Mouse (Mus musculus): ENCODE measurements at regions not wholly inside any gene's neighbourhood (a gene's known extent, or its start where the extent isn't known, plus 50 kb on each side); places are given as distances from the start of the nearest gene placed in this dataset.

DNA sequence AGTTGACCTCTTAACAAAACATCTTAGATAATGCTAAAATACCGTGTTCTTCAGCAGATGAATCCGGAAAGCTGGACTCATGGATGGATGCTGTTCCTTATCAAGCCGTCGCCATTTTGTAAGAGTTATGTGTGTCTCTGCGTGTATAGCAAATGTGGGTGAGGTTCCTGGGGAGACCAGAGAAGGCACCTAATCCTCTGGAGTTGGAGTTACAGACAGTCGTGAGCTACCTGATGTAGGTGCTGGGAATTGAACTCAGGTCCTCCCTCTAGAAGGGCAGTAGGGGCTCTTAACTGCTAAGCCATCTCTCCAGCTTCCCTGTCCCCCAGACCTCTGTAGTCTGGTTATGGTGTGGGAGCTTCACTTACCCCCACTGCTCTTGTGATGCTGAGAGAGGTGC is 84.4 kb upstream of the Psmd7 start:
- Histone ChIP-seq H3K4me3 (replicated peaks) (no peak overlapping the region), H3K9me3 (replicated peaks) (no peaks in the 10 kb centered on the region), H3K27ac (replicated peaks) (no peak overlapping the region), H3K36me3 (replicated peaks) (no peaks in the 10 kb centered on the region), H3K4me1 (replicated peaks) (no peaks in the 10 kb centered on the region), H3K4me2 (no peak overlapping the region), H3K27me3 (no peaks in the 10 kb centered on the region), H3K9ac (no peak overlapping the region)
- ATAC-seq (ENCODE audit: insufficient read depth), result no peak
- WGBS (ENCODE audit: insufficient replicate concordance), result 74% methylated on average over 6 of the region's 6 CpGs

DNA sequence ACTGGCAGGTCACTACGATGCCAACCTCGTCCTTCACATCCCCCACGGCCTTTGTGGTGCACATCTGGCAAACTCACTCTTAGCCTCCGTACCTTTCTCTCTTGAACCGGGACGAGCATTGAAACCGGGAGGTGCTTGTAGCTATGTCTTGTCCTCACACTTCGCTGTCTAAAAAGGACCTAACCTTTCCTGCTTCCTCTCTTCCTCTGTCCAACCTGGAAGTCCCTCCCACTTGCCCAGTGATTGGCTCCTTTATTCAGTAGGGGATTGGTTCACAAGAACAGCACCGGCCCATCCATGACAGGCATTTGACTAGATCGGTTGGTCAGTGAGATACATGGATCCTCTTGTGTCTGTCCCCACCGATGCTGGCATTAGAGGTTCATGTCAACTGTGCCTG is 93.8 kb upstream of the Psmd7 start:
- ATAC-seq (ENCODE audit: insufficient read depth), result no peak
- H3K4me3 ChIP-seq (replicated peaks), result no peak overlapping the region
- no peaks in the 10 kb centered on the region for H3K36me3 ChIP-seq (replicated peaks)
- no peaks in the 10 kb centered on the region for H3K4me1 ChIP-seq (replicated peaks)
- no peak overlapping the region for H3K4me2 ChIP-seq
- WGBS (ENCODE audit: insufficient replicate concordance), result 79% methylated on average over 11 of the region's 11 CpGs
- H3K27ac ChIP-seq (replicated peaks), result no peak overlapping the region
- no peaks in the 10 kb centered on the region for H3K9me3 ChIP-seq (replicated peaks)
- no peak overlapping the region for H3K9ac ChIP-seq
- no peaks in the 10 kb centered on the region for H3K27me3 ChIP-seq

DNA sequence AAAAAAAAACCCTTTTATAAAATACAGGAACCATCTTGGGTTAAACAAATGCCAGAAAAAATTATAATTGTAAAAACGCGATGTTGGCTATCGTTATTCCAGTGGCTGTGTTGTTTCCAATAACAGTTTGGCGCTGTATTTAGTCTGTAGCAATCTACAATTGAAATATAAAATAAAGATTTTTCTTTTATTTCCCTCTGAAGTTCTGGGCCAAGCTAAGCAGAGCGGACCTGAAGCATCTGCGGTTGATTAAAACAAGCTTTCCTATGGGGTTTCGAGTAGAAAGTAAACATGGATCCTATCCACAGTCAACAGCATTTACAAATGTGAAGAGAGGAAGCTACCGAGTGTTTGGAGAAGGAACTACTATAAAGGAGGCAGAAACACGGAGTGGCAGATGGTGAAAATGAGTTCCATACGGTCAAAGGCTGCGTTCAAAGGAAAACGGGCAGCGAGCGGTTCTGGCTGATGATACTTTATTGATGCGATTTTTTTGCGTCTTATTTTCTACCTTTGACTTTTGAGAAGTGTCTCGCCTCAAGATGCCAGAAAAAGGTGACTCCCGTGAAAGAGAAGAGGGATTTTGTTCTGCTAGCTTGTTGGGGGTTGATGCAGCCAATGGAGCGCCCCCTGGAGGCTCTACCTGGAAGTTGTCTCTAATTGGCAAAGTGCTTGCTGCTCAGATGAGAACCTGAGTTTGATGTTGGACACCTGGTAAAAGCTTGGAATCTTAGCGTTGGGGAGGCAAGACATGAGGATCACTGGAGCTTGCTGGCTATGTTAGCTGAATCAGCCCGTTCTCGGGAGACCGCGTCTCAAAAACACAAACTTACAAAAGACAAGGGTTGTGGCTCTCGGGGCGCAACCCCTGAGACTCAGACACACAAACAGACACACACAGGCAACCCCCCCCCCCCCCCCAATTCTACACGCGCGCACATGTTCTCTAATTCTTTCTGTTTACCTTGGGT is 96.7 kb upstream of the Psmd7 start:
- no peaks in the 10 kb centered on the region for H3K27me3 ChIP-seq
- no peak overlapping the region for H3K4me3 ChIP-seq (replicated peaks)
- ATAC-seq (ENCODE audit: insufficient read depth), result no peak
- H3K36me3 ChIP-seq (replicated peaks), result no peaks in the 10 kb centered on the region
- H3K4me1 ChIP-seq (replicated peaks), result no peaks in the 10 kb centered on the region
- no peak overlapping the region for H3K9ac ChIP-seq
- H3K9me3 ChIP-seq (replicated peaks), result no peaks in the 10 kb centered on the region
- H3K27ac ChIP-seq (replicated peaks), result no peak overlapping the region
- H3K4me2 ChIP-seq, result no peak overlapping the region
- 60% methylated on average over 29 of the region's 29 CpGs for WGBS (ENCODE audit: insufficient replicate concordance)

DNA sequence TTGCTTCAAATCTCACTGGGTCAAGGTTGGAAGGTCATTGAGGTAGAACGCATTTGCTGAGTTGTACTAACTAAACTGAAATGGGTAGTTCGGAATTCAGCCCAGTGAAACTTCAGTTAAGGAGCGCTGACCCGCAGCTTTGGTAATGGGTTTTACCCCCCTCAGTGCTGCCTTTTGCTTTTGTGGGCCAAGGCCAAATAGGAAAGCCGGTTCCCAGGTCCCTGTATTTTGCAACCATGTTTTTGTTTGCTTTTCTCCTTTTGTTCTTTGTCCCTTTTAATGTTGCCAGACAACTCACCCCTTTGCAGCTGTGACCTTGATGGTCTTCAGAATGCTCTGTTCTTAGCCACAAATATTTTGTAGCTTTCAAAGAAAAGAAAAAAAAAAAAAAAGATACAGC is 98.7 kb upstream of the Psmd7 start:
- Histone ChIP-seq H3K27me3 (no peaks in the 10 kb centered on the region), H3K4me3 (replicated peaks) (no peak overlapping the region), H3K9ac (no peak overlapping the region), H3K9me3 (replicated peaks) (no peaks in the 10 kb centered on the region), H3K4me2 (no peak overlapping the region), H3K4me1 (replicated peaks) (no peaks in the 10 kb centered on the region), H3K36me3 (replicated peaks) (no peaks in the 10 kb centered on the region), H3K27ac (replicated peaks) (0 out of 2 replicates have a peak overlapping the region, but pooled peaks have one; percentile 21)
- 59% methylated on average over 5 of the region's 5 CpGs for WGBS (ENCODE audit: insufficient replicate concordance)
- peak; percentile 31; the same call in 1 of the 2 replicates for ATAC-seq (ENCODE audit: insufficient read depth)

DNA sequence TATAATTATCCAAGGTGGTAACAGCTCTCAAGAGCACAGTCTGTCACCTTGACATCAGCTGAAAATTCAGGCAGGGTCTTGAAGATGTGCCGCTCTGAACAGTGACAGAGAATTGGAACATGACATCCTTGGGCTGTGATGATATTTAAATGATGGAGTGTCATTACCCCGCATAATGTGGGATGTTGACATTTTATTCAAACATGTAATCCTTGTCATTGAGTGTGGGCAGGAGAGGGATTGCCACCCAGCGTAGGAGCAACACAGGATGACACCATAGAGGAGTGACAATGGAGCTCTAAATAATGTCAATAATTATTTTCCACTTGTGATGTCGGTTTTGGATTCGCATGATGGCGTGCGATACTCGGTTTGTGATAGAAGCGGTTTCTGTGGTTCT is 99.3 kb upstream of the Psmd7 start:
- WGBS (ENCODE audit: insufficient replicate concordance), result 76% methylated on average over 9 of the region's 9 CpGs
- no peak for ATAC-seq (ENCODE audit: insufficient read depth)
- no peak overlapping the region for H3K27ac ChIP-seq (replicated peaks)
- no peaks in the 10 kb centered on the region for H3K27me3 ChIP-seq
- H3K9ac ChIP-seq, result no peak overlapping the region
- no peak overlapping the region for H3K4me2 ChIP-seq
- no peaks in the 10 kb centered on the region for H3K9me3 ChIP-seq (replicated peaks)
- H3K4me1 ChIP-seq (replicated peaks), result no peaks in the 10 kb centered on the region
- no peak overlapping the region for H3K4me3 ChIP-seq (replicated peaks)
- no peaks in the 10 kb centered on the region for H3K36me3 ChIP-seq (replicated peaks)

DNA sequence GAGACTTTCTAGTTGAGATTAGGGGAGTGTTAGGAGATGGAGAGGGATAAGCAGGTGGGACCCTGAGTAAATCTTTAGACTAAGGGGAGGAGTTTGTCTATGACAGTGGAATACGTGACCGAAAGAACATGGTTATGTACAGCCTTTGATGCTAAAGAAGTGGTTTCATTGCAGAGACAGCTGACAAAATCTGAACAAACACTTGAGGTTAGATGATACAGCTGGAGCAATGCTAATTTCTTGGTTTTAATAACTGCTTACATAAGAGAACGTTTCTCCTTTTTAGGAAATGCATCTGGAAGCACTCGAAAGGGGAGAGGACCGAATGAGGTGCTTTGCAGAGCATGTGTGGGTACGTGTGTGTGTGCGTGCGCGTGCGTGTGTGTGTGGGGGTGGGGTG is 100.8 kb upstream of the Psmd7 start:
- H3K9ac ChIP-seq, result no peak overlapping the region
- H3K4me1 ChIP-seq (replicated peaks), result no peaks in the 10 kb centered on the region
- H3K36me3 ChIP-seq (replicated peaks), result no peaks in the 10 kb centered on the region
- 81% methylated on average over 10 of the region's 10 CpGs for WGBS (ENCODE audit: insufficient replicate concordance)
- H3K4me3 ChIP-seq (replicated peaks), result no peak overlapping the region
- no peaks in the 10 kb centered on the region for H3K27me3 ChIP-seq
- H3K4me2 ChIP-seq, result no peak overlapping the region
- ATAC-seq (ENCODE audit: insufficient read depth), result no peak
- H3K27ac ChIP-seq (replicated peaks), result no peak overlapping the region
- H3K9me3 ChIP-seq (replicated peaks), result no peaks in the 10 kb centered on the region

DNA sequence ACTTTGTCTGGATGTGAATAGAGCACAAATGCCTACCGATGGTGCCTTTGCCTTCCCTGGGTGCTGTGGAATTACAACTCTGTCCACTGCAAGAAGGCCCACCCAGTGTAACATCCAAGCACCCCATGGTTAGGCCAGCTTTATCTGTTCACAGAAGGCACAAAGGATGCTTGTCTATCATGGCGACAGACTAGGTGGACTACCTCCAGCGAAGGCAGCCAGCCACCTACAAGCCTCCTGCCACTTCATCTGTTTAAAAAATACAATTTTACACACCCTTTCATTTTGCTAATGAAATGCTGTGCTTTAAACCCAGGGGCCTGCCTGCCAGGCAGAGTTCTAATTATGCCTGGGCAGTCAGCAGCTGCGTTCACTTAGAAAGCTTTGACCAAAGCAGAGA is 103.0 kb upstream of the Psmd7 start:
- Histone ChIP-seq H3K4me2 (no peak overlapping the region), H3K9me3 (replicated peaks) (no peaks in the 10 kb centered on the region), H3K36me3 (replicated peaks) (no peaks in the 10 kb centered on the region), H3K4me1 (replicated peaks) (no peaks in the 10 kb centered on the region), H3K4me3 (replicated peaks) (no peak overlapping the region), H3K27ac (replicated peaks) (no peak overlapping the region), H3K9ac (no peak overlapping the region), H3K27me3 (no peaks in the 10 kb centered on the region)
- ATAC-seq (ENCODE audit: insufficient read depth), result no peak
- WGBS (ENCODE audit: insufficient replicate concordance), result 65% methylated on average over 4 of the region's 4 CpGs

DNA sequence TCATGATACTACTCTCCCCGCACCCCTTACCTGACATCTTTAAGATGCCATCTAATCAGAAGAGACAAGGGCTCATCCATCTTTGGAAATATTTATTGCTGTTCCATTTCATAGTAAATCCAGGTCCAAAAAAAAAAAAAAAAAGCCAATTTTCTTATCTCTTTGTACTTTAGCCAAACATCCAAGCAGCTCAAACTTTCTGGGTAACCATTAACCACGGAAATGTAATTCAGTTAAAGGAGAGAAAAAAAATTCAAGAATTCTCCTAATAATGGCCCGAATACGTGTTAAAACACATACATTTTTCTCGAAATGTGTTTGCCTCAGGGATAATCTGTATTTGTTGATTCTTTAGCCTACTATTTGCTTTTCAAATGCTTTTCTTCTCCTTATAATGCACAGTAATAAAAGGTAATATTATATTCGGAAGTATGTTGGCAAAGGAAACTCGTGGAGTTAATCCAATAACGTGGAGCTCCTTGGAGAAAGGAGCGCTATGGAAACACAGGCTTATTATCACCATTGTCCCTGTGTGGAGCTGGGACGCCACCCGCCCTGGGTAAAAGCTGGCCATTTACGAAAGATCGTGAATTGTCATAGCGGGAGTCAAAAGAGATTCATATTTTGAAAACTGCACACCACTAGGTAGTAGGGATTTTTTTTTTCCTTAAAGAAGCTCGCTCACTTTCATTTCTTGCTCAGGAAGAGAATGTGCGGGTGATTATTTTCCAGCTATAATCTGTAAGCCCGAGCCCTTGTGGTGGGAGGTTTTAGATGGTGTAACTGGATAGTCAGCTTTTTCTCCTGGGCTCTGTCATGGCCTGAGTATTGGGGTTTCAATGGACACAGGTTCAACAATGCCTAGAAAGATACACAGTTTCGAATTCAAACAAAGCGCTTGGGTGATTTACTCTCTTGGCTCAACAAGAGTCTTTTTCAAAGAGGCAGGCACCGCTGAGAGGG is 108.4 kb upstream of the Psmd7 start:
- WGBS (ENCODE audit: insufficient replicate concordance), result 57% methylated on average over 20 of the region's 20 CpGs
- 0 out of 2 replicates have a peak overlapping the region, but pooled peaks have one; percentile 0 for H3K27ac ChIP-seq (replicated peaks)
- no peak for ATAC-seq (ENCODE audit: insufficient read depth)

DNA sequence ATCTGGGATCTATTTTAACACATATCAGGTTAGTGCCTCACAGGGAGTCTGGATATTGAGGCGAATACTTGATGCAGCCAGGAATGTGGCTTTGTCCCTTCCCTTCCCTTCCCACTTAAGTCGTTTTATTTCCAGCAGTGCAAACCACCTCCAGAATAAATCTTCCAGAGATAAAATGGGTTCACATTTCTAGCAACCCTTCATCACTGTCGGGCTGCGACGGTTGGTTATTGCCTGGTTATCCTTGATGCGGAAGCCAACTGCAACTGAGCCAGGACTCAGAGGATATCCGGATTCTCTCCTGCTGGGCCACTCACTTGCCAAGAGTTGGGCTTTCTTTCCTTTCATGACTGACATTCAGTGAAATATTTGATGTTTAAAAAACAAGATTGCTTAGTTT is 111.0 kb upstream of the Psmd7 start:
- Histone ChIP-seq H3K9ac (no peak overlapping the region), H3K9me3 (replicated peaks) (no peaks in the 10 kb centered on the region), H3K27me3 (no peaks in the 10 kb centered on the region), H3K27ac (replicated peaks) (no peak overlapping the region), H3K36me3 (replicated peaks) (no peaks in the 10 kb centered on the region), H3K4me1 (replicated peaks) (no peaks in the 10 kb centered on the region), H3K4me2 (no peak overlapping the region), H3K4me3 (replicated peaks) (no peak overlapping the region)
- 58% methylated on average over 7 of the region's 7 CpGs for WGBS (ENCODE audit: insufficient replicate concordance)
- ATAC-seq (ENCODE audit: insufficient read depth), result no peak

More for the DNA sequence above, 108.4 kb upstream of the Psmd7 start:
- no peak overlapping the region for H3K4me3 ChIP-seq (replicated peaks)
- no peaks in the 10 kb centered on the region for H3K9me3 ChIP-seq (replicated peaks)
- H3K27me3 ChIP-seq, result no peaks in the 10 kb centered on the region
- H3K4me2 ChIP-seq, result no peak overlapping the region
- no peaks in the 10 kb centered on the region for H3K36me3 ChIP-seq (replicated peaks)
- H3K4me1 ChIP-seq (replicated peaks), result no peaks in the 10 kb centered on the region
- no peak overlapping the region for H3K9ac ChIP-seq

DNA sequence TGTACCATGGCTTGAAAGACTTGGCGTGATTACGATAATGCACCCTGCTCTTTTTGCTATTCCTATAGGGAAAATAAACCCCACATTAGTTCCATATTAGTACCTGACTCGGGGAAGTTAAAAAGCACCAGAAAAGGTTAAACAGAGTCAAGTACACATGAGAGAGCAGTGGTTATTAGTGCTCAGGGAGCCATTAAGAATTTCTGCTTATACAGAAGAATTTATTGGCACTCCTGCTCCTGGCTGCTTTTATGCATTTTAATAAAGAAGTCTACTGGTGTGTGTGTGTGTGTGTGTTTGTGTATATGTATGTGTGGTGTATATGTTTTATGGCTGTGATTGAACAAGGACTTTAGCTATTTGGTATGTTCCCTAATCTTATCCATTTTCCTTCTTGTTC is 111.5 kb upstream of the Psmd7 start:
- no peaks in the 10 kb centered on the region for H3K36me3 ChIP-seq (replicated peaks)
- no peaks in the 10 kb centered on the region for H3K4me1 ChIP-seq (replicated peaks)
- no peak overlapping the region for H3K4me3 ChIP-seq (replicated peaks)
- no peak for ATAC-seq (ENCODE audit: insufficient read depth)
- WGBS (ENCODE audit: insufficient replicate concordance), result 61% methylated on average over 3 of the region's 3 CpGs
- H3K27me3 ChIP-seq, result no peaks in the 10 kb centered on the region
- H3K9ac ChIP-seq, result no peak overlapping the region
- no peaks in the 10 kb centered on the region for H3K9me3 ChIP-seq (replicated peaks)
- H3K4me2 ChIP-seq, result no peak overlapping the region
- no peak overlapping the region for H3K27ac ChIP-seq (replicated peaks)

DNA sequence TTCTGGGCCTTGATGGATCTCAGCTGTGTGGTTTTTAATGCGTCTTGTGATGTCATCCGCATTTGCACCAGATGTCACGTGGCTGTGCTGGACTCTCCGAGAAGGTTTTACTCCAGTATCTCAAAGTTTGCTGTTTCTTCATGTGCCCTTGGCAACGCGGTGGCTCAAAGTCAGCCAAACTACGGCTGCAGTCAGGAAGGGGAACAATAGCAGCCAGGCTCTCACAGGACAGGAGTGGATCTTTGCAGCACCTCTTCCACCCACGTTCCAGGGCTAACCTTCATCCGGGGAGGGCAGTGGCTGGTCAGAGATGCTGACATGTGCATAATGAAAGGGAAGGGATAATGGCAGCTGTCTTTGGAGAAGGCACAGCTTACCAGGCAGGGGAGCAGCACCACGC is 127.6 kb upstream of the Psmd7 start:
- H3K4me2 ChIP-seq, result no peak overlapping the region
- H3K9ac ChIP-seq, result no peak overlapping the region
- H3K4me1 ChIP-seq (replicated peaks), result no peaks in the 10 kb centered on the region
- H3K36me3 ChIP-seq (replicated peaks), result no peaks in the 10 kb centered on the region
- 62% methylated on average over 10 of the region's 10 CpGs for WGBS (ENCODE audit: insufficient replicate concordance)
- no peak overlapping the region for H3K4me3 ChIP-seq (replicated peaks)
- H3K27me3 ChIP-seq, result no peaks in the 10 kb centered on the region
- H3K9me3 ChIP-seq (replicated peaks), result no peaks in the 10 kb centered on the region
- ATAC-seq (ENCODE audit: insufficient read depth), result no peak
- no peak overlapping the region for H3K27ac ChIP-seq (replicated peaks)
